Mouse (Mus musculus) urinary bladder, postnatal 36 days (tissue): Measurements from ENCODE around the gene Cttn.

ENCODE experiments used
- DNase-seq, 2 experiments: peaks; one replicate each; pipeline ENCODE4 v3.0.0; 2022; ENCODE audit warnings: low spot score in 2 of 2, mixed read lengths in 1 of 2

Gene Cttn

DNA sequence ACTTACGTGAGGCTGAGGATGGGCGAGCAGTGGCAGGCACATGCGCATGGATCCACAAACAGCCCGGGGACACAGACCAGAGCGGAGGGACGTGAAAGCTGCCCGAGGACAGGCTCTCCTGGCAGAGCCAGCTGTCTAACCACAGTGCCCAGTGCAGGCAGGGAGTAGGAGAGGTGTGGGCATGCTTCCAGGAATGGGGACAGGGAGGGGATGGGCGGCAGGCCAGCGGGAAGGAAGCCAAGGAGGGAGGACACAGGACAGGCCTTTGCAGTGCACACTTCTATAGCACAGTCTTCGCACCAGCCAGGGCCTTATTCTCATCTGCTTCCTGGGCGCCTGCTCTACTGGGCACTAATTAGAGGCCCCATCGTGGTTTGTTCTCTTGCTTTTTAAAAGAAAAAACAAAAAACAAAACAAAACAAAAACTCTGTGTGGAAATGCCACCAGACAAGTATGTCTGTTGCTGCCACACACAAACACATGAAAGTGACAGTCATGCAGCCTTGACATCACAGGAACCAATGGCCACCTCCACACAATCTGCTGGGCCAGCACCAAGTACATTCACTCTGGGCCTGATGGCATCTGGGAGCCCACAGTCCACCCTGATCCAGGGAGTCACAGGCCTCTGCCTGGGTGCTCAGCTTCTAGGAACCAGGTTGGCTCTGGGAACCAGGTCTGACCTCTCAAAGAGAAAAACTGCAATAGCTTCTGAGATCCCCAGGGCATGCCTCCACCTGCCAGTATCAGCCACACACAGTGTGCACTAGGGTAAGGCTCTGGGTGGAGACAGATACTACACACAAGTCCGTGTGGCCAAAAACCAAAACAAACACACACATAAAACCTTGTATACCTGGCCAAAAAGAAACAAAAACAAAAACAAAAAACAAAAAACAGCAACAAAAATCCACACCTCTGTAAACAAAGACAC is 20.9 kb downstream of the Cttn start:
- peak; percentile 82 to 88 for DNase-seq

DNA sequence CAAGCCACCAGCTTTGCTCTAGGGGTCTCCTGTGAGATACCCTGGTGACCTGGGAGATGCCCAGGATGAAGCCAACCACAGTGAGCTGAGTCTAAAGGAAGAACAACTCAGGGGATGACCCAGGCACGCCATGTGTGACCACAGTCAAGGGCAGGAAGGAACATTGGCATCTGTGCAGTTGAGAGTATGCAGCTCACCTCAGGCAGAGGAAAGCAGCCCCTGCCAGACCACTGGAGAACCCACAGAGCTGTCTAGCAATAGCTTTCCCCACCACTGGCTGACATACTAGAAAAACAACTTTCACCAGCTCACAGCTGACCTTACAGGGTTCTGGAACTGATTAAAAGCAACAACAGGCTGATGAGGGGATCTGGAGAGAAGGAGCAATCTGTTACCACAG is 22.6 kb downstream of the Cttn start:
- DNase-seq = no peak

GRCm38 (mm10) chr7:144447146-144447545 is 23.7 kb downstream of the Cttn start:
- no peak for DNase-seq

DNA sequence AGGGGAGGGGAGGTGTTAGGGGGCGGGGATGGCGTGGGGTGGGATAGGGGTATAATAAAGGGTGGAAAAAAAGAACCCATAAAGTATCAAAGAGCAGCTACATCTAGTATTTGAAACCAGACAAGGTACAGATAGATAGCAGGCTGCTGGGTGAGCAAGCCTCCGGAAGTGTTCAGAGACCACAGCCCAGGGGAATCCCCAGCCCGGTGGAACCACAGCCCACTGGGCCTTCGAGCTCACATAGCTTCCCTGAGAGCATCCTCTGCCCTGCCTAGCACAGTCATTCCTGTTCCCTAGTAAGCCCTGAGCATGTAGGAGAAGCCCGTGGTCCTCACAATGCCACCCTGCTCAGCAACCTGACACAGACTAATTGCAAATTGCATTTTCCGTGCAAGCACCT is 26.0 kb downstream of the Cttn start:
- no peak for DNase-seq

- DNase-seq = no peak
These were observed 28.8 kb downstream of the Cttn start for GRCm38 (mm10) chr7:144441976-144442375.

DNA sequence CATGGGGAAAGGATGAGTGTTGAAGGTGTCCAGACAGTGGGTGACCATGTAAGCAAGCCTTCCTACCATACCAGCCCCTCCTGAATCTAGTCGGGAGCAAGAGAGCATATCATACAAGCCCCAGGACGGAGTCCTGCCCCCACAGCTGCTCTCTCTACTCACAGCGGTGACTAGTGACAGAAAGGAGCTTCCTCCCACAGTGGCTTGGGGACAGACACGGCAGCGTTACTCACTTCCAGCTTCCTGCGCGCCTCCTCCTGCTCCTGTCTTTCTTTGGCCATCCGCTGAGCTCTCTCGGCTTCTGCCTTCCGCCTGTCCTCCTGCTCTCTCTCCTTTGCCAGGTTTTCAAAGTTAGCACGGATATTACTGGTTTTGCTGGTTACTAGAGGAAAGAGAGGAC is 29.3 kb downstream of the Cttn start:
- no peak for DNase-seq

DNA sequence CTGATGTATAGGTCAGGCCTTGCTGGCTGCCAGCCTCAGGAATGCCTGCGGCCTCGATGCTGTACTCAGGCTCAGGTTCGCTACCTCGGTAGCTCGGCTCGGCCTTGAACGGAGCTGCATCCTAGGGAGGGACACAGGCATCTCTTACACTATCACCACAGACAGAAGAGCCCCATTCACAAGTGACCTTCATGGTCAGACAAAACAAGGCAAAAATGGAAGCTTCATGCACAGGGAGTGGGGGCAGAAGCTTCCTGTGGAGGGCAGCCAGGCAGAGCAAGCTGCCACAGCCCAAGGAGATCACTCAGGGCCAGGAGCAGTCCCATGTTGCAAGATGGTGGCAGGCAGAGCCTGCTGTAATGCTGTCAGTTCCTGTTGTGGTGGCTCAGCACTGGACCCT is 32.0 kb downstream of the Cttn start:
- DNase-seq = no peak

DNA sequence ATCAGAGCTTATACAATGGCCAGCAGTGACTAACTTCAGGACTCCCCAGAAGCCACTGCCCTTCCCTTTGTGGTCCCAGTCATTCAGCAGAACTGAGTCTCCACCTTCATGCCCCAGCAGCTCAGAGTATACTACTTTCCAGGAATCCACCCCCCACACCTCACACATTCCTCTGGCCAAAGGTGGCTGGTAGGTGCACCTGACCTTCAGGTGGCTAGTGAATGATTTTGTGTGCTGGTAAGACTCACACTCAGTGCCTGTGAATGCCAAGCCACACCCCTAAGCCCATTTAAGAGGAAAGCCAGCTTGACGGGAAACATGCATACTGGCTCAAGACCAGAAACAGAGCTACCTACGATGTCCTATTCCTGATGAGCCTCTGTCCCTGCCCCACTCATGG is 37.9 kb downstream of the Cttn start:
- DNase-seq = no peak

GRCm38 (mm10) chr7:144427460-144427859 is 43.3 kb downstream of the Cttn start:
- no peak for DNase-seq

GRCm38 (mm10) chr7:144426594-144426993 is 44.2 kb downstream of the Cttn start:
- no peak for DNase-seq

DNA sequence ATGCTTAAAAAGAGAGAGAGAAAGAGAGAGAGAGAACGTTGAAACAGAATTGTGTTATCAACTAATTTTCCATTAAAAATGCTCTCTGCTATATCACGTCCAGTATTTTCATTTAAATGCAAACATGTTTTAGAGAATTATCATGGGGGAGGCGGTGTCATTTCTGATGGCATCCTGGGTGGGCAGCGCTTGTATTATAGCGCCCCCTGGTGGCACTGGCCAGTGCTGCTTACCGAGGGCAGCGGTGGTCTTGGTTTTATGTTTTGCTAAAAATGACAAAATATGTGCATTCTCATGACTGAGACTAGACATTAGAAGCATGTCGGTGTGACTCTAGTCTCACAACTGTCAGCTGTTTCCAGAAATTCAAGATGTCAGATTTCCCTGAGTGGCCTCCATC is 44.9 kb downstream of the Cttn start:
- DNase-seq = peak; percentile 16 to 35

- no peak for DNase-seq
These were observed 49.3 kb downstream of the Cttn start for GRCm38 (mm10) chr7:144421478-144421877.

DNA sequence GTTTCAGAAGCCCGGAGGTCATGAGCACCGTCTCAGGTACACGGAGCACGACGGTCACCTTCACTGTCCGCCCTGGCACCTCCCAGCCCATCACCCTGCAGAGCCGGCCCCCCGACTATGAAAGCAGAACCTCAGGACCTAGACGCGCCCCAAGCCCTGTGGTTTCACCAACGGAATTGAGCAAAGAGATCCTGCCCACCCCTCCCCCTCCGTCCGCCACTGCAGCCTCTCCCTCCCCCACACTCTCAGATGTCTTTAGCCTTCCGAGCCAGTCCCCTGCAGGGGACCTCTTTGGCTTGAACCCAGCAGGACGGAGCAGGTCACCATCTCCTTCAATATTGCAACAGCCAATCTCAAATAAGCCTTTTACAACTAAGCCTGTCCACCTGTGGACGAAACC is 50.3 kb downstream of the Cttn start:
- DNase-seq = no peak

DNA sequence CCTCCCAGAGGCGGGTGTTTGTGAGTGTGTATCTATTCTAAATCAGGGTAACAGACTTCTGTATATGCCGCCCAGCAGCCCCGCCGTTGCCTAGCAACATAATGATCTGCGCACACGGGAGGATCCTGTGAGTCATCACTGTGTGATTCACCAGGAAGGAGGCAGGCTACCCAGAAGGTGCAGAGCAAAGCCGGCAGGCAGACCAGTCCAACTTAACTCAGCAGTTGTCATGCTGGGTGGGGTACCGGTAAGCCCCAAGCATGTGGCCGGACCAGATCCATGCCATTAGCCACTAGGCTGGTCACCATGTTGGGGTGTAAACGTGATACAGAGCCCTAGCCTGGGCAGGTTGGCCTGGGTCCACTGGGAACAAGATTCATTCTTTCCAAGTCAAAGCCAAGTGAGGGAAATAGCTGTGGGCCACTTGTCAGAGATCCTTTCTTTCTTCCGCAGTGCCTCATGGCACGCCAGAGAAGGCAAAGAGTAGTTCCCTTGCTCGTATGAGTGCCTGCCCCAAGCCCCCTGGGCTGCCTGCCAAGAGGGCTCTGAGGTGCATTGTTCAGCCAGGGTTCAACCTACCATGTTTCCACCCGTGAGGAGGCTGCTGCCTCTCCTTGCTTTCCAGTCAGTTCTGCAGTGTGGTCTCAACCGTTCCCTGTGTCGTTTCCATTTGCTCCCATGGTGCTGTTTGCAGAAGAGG is 53.0 kb downstream of the Cttn start:
- DNase-seq = peak; percentile 58 to 72

DNA sequence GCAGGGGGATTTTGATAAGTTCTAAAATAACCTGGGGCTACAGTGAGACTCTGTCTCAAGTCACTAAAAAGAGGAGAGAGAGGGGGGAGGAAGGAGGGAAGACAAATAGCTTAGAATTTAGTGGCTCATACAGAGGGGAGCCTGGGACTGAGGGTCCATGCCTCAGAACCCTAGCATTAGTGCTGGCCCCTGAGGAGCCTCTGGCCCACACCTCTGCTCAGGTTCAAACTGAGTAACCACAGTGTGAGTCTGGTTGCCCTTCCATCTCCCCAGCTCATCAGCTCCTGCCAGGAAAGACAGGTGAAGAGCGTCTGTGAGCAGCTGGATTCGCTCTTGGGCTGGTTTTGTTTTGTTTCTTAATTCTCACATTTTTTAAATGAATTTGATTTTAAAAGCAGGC is 53.6 kb downstream of the Cttn start:
- DNase-seq = no peak

DNA sequence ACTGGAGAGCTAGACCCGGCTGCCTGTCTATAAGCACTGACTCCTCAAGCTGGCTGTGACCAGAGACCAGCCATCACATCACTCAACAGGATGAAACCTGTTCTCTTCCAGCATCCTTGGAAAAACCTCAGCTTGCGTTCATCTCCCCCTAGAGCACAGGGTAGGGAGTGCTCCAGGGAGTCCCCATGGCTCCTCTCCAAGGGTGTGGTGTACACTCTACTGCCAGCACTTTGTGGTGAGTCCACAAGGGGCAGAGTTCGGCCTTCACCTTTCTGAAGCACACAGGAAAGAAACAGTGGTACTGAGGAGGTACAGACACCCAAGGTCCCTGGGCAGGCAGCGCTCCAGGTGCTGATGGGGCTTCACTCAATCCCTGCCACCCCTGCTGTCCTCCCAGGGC is 55.0 kb downstream of the Cttn start:
- DNase-seq = no peak

GRCm38 (mm10) chr7:144414632-144415031 is 56.2 kb downstream of the Cttn start:
- DNase-seq = no peak

DNA sequence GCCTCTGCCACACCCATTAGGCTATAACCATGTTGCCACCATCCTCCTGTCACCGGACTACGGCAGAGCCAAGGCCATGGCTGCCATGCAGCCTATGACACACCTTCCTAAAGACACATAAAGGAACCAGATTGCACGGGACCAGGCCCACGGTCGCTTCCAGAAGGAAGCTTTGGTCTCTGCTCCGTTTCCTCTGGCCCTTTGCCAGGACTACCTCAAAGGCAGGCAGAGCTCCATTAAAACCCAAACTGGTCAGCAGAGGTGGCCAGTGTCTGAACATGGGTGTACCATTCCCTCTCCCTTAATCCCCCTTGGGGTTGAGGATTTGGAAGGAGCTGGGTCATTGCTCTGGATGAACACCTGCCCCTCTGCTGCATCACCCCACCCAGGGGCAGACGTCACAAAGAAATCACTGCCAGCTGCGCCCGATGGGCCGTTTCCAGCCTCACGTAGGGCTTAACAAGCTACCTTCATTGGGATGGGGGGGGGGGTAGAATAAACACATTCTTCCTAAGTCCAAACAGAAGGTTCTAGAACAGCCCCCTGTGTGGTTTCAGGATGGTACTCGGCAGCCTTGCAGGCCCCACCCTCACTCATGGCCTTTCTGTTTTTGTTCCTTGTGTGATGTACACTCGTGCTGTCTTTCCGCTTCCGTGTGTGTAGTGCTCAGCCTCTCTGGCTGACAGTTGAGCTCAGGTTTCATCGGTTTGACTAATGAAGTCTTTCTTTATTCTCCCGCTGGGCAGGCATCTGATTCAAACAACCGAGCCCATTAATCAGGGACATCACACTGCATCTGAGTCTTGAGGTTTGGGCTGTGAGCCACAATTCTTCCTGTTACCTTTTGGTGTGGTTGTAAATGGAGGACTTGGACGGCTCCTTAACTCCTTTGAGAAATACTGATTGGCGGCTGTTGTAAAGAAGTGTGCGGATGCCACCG is 58.6 kb downstream of the Cttn start:
- DNase-seq = no peak

DNA sequence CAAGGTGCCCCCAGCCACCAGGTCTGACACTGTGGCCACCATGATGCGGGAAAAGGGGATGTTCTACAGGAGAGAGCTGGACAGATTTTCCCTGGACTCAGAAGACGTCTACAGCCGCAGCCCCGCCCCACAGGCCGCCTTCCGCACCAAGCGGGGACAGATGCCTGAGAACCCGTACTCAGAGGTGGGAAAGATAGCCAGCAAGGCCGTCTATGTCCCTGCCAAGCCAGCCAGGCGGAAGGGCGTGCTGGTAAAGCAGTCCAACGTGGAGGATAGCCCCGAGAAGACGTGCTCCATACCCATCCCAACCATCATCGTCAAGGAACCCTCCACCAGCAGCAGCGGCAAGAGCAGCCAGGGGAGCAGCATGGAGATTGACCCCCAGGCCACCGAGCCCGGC is 61.1 kb downstream of the Cttn start:
- no peak for DNase-seq

DNA sequence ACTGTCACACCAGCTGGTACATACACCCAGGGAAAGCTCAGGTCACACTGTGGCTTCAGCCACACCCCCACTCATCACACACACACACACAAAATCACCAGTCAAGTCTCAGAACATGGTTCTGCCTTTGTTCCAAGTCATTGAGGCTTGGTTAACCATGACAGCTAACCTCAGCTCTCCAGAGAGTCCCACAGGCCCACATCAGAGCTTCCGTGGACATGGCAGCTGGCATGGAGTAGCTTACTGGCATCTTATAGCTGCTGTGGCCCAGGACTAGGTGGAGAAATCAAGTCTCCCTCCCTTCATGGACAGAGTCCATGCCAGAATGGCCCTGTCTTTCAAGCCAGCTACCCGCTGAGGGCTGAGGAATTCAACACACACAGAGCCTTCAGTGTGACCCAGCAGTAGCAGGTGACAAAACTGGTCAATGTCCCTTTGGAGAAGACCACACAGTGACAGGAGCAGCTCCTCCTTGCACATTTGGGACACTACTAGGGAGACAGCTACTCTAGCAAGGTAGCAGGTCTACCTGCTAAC is 62.3 kb downstream of the Cttn start:
- no peak for DNase-seq

DNA sequence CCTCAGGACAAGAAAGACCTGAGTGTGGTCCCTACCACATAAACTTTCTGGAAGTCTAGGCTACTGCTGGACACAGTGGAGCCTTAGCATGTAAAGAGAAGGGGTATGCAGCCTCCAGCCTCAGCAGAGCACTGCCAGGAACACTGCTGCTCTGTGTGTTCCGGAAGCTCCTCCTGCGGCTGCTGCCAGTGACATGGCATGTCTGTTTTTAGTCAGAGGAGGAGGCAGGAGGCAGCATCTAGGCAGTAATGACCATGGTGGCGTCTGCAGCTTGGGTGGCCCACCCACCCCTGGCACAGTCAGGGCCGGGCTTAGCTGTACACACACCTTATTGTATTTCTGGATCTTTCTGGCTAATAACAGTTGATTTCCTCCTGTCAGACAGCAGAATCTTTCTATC is 63.1 kb downstream of the Cttn start:
- no peak for DNase-seq

- DNase-seq = no peak
These were observed 68.3 kb downstream of the Cttn start for GRCm38 (mm10) chr7:144402492-144402891.
